Mouse (Mus musculus) spleen, adult 2 months (tissue): Measurements from ENCODE around the gene Donson. TPM values are rescaled to one million over a fixed set of nuclear protein-coding genes. Genes with fewer than 3 reads are reported as not detected.

Experiments
- DNase-seq, 2 experiments: peaks; one replicate each; pipeline versions ENCODE4 v3.0.0 to v3.0.0-alpha.2; 2012 to 2021; ENCODE audit warnings: low spot score in 2 of 2, low read depth in 1 of 2
- H3K27ac ChIP-seq: fragments of 200-500 bp; 2 replicates; pipeline ENCODE4 v1.5.1; 2012; ENCODE audit warnings: low read length, inconsistent platforms; ENCODE audit not compliant: insufficient read depth
- H3K27me3 ChIP-seq: fragments of 200-500 bp; 2 replicates; pipeline ENCODE4 v1.6.1; 2012; ENCODE audit warnings: mild to moderate bottlenecking, moderate library complexity, low read length, inconsistent platforms; ENCODE audit not compliant: control insufficient read depth, insufficient read depth
- H3K36me3 ChIP-seq: fragments of 200-500 bp; 2 replicates; pipeline ENCODE4 v1.6.1; 2012; ENCODE audit warnings: mild to moderate bottlenecking, low read length, inconsistent platforms; ENCODE audit not compliant: control insufficient read depth, insufficient read depth
- H3K4me1 ChIP-seq: fragments of 200-500 bp; 2 replicates; pipeline ENCODE4 v1.6.1; 2011; ENCODE audit warnings: inconsistent platforms; ENCODE audit not compliant: control insufficient read depth, insufficient read depth, insufficient read length
- H3K4me3 ChIP-seq: fragments of 200-500 bp; 2 replicates; pipeline ENCODE4 v1.5.1; 2011; ENCODE audit warnings: mild to moderate bottlenecking, inconsistent platforms; ENCODE audit not compliant: insufficient read depth, insufficient read length; ENCODE audit errors: extremely low read depth
- CTCF ChIP-seq: fragments of 200-500 bp; IDR thresholded peaks from 2 replicates; pipeline ENCODE4 v1.5.1; 2011; ENCODE audit warnings: mild to moderate bottlenecking, inconsistent platforms; ENCODE audit not compliant: insufficient read depth, insufficient read length, insufficient replicate concordance; ENCODE audit errors: extremely low read depth
- POLR2A ChIP-seq: fragments of 200-500 bp; IDR thresholded peaks from 2 replicates; pipeline ENCODE4 v1.6.1; 2011; ENCODE audit warnings: low read depth, low read length, inconsistent platforms
- WGBS: fragments of 180-500 bp; shearing (Covaris S2); methylation state at CpG from one replicate; pipeline ENCODE4 v1.1.7; 2018; 5-methylcytosine and 5-hydroxymethylcytosine counted together
- polyA plus RNA-seq: library from polyadenylated mRNA; depleted of rRNA; stranded (reverse); fragments of >200 nt; gene quantifications from 2 replicates; pipeline ENCODE4 v1.2.3, GENCODE M21; 2012; rRNA removed

The Donson gene
- polyA plus RNA-seq, 1 experiment = 13.1 TPM

GRCm38 (mm10) chr16:91633641-91634040, 54.9 kb downstream of the Donson start:
- Histone ChIP-seq H3K4me1 (no peaks in the 10 kb centered on the region), H3K27ac (no peak overlapping the region), H3K27me3 (no peaks in the 10 kb centered on the region), H3K4me3 (no peak overlapping the region), H3K36me3 (peaks cover 46% of the 10 kb centered on the region)
- WGBS = 91% methylated on average over 12 of the region's 12 CpGs
- TF ChIP-seq POLR2A = no peak
- no peak for TF ChIP-seq CTCF
- no peak for DNase-seq

GRCm38 (mm10) chr16:91632940-91633339, 55.6 kb downstream of the Donson start:
- Histone ChIP-seq H3K27me3 (no peaks in the 10 kb centered on the region), H3K27ac (no peak overlapping the region), H3K4me1 (no peaks in the 10 kb centered on the region), H3K36me3 (peaks cover 45% of the 10 kb centered on the region), H3K4me3 (no peak overlapping the region)
- TF ChIP-seq CTCF = no peak
- no peak for TF ChIP-seq POLR2A
- DNase-seq = no peak
- WGBS = 93% methylated on average over 7 of the region's 7 CpGs

GRCm38 (mm10) chr16:91632439-91632838, 56.1 kb downstream of the Donson start:
- WGBS = 89% methylated on average over 5 of the region's 5 CpGs
- Histone ChIP-seq H3K27ac (no peak overlapping the region), H3K27me3 (no peaks in the 10 kb centered on the region), H3K4me1 (no peaks in the 10 kb centered on the region), H3K4me3 (no peak overlapping the region), H3K36me3 (peaks cover 41% of the 10 kb centered on the region)
- TF ChIP-seq POLR2A (no peak), CTCF (no peak)
- no peak for DNase-seq

GRCm38 (mm10) chr16:91630584-91630983, 58.0 kb downstream of the Donson start:
- no peak overlapping the region for H3K4me3 ChIP-seq
- no peak for DNase-seq
- TF ChIP-seq POLR2A (no peak), CTCF (no peak)
- no peaks in the 10 kb centered on the region for H3K27me3 ChIP-seq
- H3K4me1 ChIP-seq = no peaks in the 10 kb centered on the region
- 90% methylated on average over 1 of the region's 1 CpGs for WGBS
- peaks cover 24% of the 10 kb centered on the region for H3K36me3 ChIP-seq
- no peak overlapping the region for H3K27ac ChIP-seq

GRCm38 (mm10) chr16:91629749-91630148, 58.8 kb downstream of the Donson start:
- Histone ChIP-seq H3K4me3 (no peak overlapping the region), H3K4me1 (no peaks in the 10 kb centered on the region), H3K36me3 (peaks cover 26% of the 10 kb centered on the region), H3K27me3 (no peaks in the 10 kb centered on the region), H3K27ac (no peak overlapping the region)
- no peak for DNase-seq
- WGBS = 95% methylated on average over 4 of the region's 4 CpGs
- TF ChIP-seq POLR2A (no peak), CTCF (no peak)

GRCm38 (mm10) chr16:91628673-91629072, 59.9 kb downstream of the Donson start:
- DNase-seq = no peak
- Histone ChIP-seq H3K27ac (no peak overlapping the region), H3K36me3 (peaks cover 28% of the 10 kb centered on the region), H3K4me1 (no peaks in the 10 kb centered on the region), H3K27me3 (no peaks in the 10 kb centered on the region), H3K4me3 (no peak overlapping the region)
- TF ChIP-seq CTCF (no peak), POLR2A (no peak)
- WGBS = 83% methylated on average over 3 of the region's 3 CpGs

- 92% methylated on average over 7 of the region's 7 CpGs for WGBS
Measured at GRCm38 (mm10) chr16:91627831-91628230, 60.7 kb downstream of the Donson start.

More at GRCm38 (mm10) chr16:91627831-91628230, 60.7 kb downstream of the Donson start:
- no peak for DNase-seq
- H3K27ac ChIP-seq = no peak overlapping the region
- no peak overlapping the region for H3K4me3 ChIP-seq
- no peaks in the 10 kb centered on the region for H3K4me1 ChIP-seq
- H3K27me3 ChIP-seq = no peaks in the 10 kb centered on the region
- H3K36me3 ChIP-seq = peaks cover 32% of the 10 kb centered on the region
- TF ChIP-seq CTCF (no peak), POLR2A (no peak)

Other genes starting within 250 kb of the Donson start
- gene Ifnar1, start 203.5 kb downstream of the Donson start, polyA plus RNA-seq = 22.3 and 25.4 TPM in 2 replicates
- gene Ifngr2, start 141.7 kb downstream of the Donson start, polyA plus RNA-seq = 18.7 and 36.7 TPM in 2 replicates
- 19.6 and 21.2 TPM in 2 replicates for gene Tmem50b, start 91.0 kb downstream of the Donson start, polyA plus RNA-seq
- gene Dnajc28, start 69.7 kb downstream of the Donson start, polyA plus RNA-seq = 0.39 and 0.42 TPM in 2 replicates
- gene Gart, start 41.8 kb downstream of the Donson start, polyA plus RNA-seq = 24.8 and 26.4 TPM in 2 replicates
- gene Son, start 41.3 kb downstream of the Donson start, polyA plus RNA-seq = 107 and 127 TPM in 2 replicates
- 11.6 and 11.9 TPM in 2 replicates for gene Cryzl1, start 40.2 kb upstream of the Donson start, polyA plus RNA-seq
- 21.7 and 36.0 TPM in 2 replicates for gene Itsn1, start 40.5 kb upstream of the Donson start, polyA plus RNA-seq